Mouse (Mus musculus): Measurements from ENCODE around the gene Lgals3bp.
"Not testable (repeated sequence)": the region's sequence is repeated elsewhere in the genome, so short reads cannot be mapped to it uniquely, and the experiment has no call there.

Gene Lgals3bp

DNA sequence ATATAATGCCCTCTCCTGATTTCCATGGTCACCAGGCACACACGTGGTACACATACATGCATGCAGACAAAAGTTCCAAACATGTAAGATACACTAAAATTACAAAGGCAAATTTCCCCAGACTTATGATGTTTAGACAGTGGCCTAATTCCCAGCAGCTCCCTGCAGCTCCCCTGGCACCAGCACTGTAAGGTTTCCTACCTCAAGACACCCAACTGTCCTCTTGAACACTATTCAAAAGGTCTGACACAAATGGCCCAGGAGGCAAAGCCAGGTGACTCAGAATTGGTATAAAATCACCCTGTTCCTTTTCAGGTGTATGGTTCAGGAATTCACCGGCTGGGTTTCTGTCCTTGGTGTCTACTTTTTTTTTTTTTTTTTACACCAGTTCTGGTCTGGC lies 1.3 kb upstream of the Lgals3bp start:
- no peak for DNase-seq (ENCODE audit: extremely low read depth, low read depth, low spot score)

GRCm38 (mm10) chr11:118401195-118401594 lies 697 bp downstream of the Lgals3bp start:
- no peak for DNase-seq (ENCODE audit: extremely low read depth, low read depth, low spot score)

GRCm38 (mm10) chr11:118400566-118400936 lies 1.3 kb downstream of the Lgals3bp start:
- DNase-seq (ENCODE audit: extremely low read depth, low read depth, low spot score) = no peak

- DNase-seq (ENCODE audit: extremely low read depth, low read depth, low spot score) = no peak
These were observed 1.9 kb downstream of the Lgals3bp start for GRCm38 (mm10) chr11:118399891-118400565.

DNA sequence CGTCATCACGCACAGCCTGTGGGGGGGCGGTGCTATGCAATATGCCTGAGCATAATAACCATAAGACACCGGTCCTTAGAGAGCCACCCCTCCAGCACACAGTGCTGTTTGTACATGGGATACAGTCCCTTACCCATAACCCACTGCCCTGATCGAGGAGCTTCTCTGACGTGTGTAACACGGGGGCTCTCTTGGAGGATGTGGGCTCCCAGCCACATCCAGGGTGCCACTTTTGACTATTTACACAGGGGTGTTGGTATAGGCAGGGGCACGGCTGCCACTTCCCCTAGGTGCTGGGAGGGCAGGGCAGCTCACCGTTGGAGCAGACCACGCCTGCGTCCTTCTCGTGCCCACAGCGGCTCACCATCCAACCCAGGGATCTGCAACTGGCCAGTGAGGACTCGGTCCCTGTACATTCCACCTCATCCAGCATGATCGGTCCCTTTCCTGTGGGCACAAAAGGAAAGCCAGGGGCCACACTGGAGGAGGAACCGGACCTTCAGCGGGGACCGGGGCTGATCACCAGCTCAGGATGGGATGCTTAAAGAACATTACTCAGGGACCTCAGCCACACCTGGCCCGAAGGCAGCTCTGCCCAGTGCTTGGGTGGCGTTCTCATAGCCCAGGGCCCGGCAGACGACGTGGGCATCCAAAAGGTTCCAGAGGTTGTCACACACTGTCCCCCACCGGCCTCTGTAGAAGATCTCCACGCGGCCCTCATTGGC lies 3.9 kb downstream of the Lgals3bp start:
- no peak for DNase-seq (ENCODE audit: extremely low read depth, low read depth, low spot score)

GRCm38 (mm10) chr11:118394538-118394937 lies 7.4 kb downstream of the Lgals3bp start:
- no peak for DNase-seq (ENCODE audit: extremely low read depth, low read depth, low spot score)

- no peak for DNase-seq (ENCODE audit: extremely low read depth, low read depth, low spot score)
These were observed 7.9 kb downstream of the Lgals3bp start for GRCm38 (mm10) chr11:118393991-118394390.

- not testable (repeated sequence) for DNase-seq (ENCODE audit: extremely low read depth, low read depth, low spot score)
These were observed 14.1 kb downstream of the Lgals3bp start for GRCm38 (mm10) chr11:118387816-118388215.

GRCm38 (mm10) chr11:118379251-118380009 lies 22.5 kb downstream of the Lgals3bp start:
- no peak for DNase-seq (ENCODE audit: extremely low read depth, low read depth, low spot score)

DNA sequence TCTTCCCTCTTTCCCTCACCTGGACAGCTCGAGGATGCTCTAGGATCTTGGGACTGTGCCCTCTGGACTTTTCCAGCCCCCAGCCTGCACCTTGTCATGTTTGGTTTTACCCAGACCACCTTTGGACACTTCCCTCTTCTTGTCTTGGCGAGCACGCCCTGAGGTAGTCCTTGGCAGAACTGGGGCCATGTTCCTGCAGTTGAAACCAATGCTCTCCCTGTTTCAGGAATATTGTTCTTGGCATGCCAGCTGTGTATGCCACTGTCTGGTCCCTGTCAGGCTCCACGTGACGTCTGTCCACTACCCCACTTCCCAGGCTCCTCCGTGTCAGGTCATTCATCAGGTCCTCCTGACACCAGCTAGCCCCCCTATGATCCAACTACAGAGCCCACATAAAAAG lies 23.2 kb downstream of the Lgals3bp start:
- DNase-seq (ENCODE audit: extremely low read depth, low read depth, low spot score) = no peak

DNA sequence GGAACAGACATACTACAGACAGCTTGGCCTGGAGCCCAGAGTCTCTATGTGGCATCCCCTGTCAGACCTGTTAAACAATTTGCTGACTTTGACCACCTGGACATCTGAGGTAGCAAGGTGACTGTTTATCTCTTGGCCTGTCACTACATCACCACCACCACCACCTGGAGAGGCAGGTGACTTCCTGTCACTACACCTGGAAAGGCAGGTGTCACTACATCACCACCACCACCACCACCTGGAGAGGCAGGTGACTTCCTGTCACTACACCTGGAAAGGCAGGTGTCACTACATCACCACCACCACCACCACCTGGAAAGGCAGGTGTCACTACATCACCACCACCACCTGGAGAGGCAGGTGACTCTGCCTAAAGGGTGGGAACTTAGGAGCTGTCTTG lies 25.6 kb downstream of the Lgals3bp start:
- DNase-seq (ENCODE audit: extremely low read depth, low read depth, low spot score) = not testable (repeated sequence)

DNA sequence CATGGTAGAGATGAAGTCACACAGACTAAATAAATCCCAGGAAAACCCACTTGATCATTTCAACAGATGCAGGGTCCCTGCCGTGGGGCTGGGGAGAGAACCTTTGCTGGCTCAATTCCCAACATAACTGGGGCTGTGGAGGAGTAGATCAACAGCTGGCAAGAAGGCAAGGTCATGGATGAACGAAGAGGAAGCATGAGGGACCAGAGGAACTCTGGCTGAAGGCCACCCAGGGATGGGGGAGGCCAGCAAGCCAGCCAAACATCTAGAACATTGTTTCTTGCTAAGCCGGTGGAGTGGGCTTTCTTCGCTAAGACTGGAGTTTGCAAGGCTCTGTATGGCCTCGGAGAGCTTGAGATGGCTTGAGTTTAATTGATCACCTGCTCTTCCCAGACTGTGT lies 26.0 kb downstream of the Lgals3bp start:
- no peak for DNase-seq (ENCODE audit: extremely low read depth, low read depth, low spot score)

- DNase-seq (ENCODE audit: extremely low read depth, low read depth, low spot score) = no peak
These were observed 26.4 kb downstream of the Lgals3bp start for GRCm38 (mm10) chr11:118375461-118375860.

- no peak for DNase-seq (ENCODE audit: extremely low read depth, low read depth, low spot score)
These were observed 26.9 kb downstream of the Lgals3bp start for GRCm38 (mm10) chr11:118375006-118375405.

DNA sequence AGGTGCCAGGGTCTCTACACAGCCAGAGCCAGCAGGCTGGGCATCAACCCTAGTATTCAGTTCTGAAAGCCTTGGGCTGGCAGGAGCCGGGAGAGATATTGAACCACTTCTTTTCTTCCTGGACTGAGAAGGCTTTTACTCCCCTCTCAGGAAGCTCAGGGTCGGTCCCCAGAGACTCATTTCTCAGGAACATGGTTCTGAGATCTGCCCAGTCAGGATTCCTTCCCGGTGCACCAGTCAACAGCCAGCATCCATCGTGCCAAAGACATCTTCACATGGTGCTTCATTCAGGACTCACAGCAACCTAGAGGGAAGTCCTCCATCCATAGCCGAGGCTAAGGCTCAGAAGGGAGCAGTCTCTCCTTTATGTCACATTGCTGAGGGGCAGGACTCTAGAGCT lies 27.4 kb downstream of the Lgals3bp start:
- DNase-seq (ENCODE audit: extremely low read depth, low read depth, low spot score) = no peak

GRCm38 (mm10) chr11:118372641-118373040 lies 29.3 kb downstream of the Lgals3bp start:
- DNase-seq (ENCODE audit: extremely low read depth, low read depth, low spot score) = no peak

GRCm38 (mm10) chr11:118371876-118372275 lies 30.0 kb downstream of the Lgals3bp start:
- no peak for DNase-seq (ENCODE audit: extremely low read depth, low read depth, low spot score)

GRCm38 (mm10) chr11:118369657-118370056 lies 32.2 kb downstream of the Lgals3bp start:
- no peak for DNase-seq (ENCODE audit: extremely low read depth, low read depth, low spot score)

GRCm38 (mm10) chr11:118369251-118369650 lies 32.6 kb downstream of the Lgals3bp start:
- DNase-seq (ENCODE audit: extremely low read depth, low read depth, low spot score) = no peak

GRCm38 (mm10) chr11:118368330-118368729 lies 33.6 kb downstream of the Lgals3bp start:
- no peak for DNase-seq (ENCODE audit: extremely low read depth, low read depth, low spot score)

DNA sequence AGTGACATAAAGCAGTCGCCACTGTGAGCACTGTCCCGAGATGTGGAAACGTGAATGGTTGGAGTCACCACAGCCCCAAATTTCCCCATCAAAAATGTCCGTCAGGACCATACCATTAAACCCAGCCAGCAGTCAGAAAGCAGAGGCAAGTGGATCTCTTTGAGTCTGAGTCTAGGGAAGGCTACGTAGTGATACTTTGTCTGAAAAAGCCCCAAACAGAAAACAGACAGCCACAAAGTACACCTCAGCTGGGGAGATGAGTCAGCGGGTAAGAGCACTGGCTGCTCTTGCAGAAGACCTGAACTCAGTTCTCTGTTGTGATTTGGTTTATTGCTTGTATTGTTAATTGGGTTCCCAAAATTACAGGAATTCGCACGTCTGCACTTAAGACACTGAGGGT lies 35.3 kb downstream of the Lgals3bp start:
- no peak for DNase-seq (ENCODE audit: extremely low read depth, low read depth, low spot score)

- no peak for DNase-seq (ENCODE audit: extremely low read depth, low read depth, low spot score)
These were observed 35.8 kb downstream of the Lgals3bp start for GRCm38 (mm10) chr11:118366108-118366507.
